Mouse (Mus musculus): ENCODE measurements around the gene Ap5z1.

GRCm38 (mm10) chr5:142469796-142470195 is 6.1 kb downstream of the Ap5z1 start:
- no peak for TF ChIP-seq CTCF (IDR thresholded peaks at IDR 0.05; ENCODE audit: low read depth)
- TF ChIP-seq EP300 (IDR thresholded peaks at IDR 0.05; ENCODE audit: low read depth), result no peak

Data from liver, postnatal 0 days (tissue).